Mouse (Mus musculus) liver, embryonic 13.5 days (tissue): ENCODE measurements around the gene CK137956. TPM values are rescaled to one million over a fixed set of nuclear protein-coding genes. Genes with fewer than 3 reads are reported as not detected.

Source experiments
- ATAC-seq: fragments of 200-750 bp; cut with Nextera tagmentation; 2 replicates; pipeline ENCODE4 v1.8.0; 2017; ENCODE audit warnings: low read depth, mild to moderate bottlenecking, moderate number of reproducible peaks, moderate library complexity
- DNase-seq: peaks from one replicate; pipeline ENCODE4 v3.0.0; 2022
- H3K27ac ChIP-seq: fragments of 300-500 bp; sonication (generic); 2 replicates; pipeline ENCODE4 v1.5.1; 2015; ENCODE audit warnings: moderate library complexity, mild to moderate bottlenecking, inconsistent platforms
- H3K27me3 ChIP-seq: fragments of 300-500 bp; sonication (generic); 2 replicates; pipeline ENCODE4 v1.6.1; 2015; ENCODE audit warnings: mild to moderate bottlenecking, inconsistent platforms
- H3K36me3 ChIP-seq: fragments of 300-500 bp; sonication (generic); 2 replicates; pipeline ENCODE4 v1.6.1; 2015; ENCODE audit warnings: mild to moderate bottlenecking, inconsistent platforms
- H3K4me1 ChIP-seq: fragments of 300-500 bp; sonication (generic); replicated peaks from 2 replicates; pipeline ENCODE4 v1.6.1; 2015; ENCODE audit warnings: inconsistent platforms
- H3K4me2 ChIP-seq: fragments of 300-500 bp; sonication (generic); 2 replicates; pipeline ENCODE4 v1.6.1; 2015; ENCODE audit warnings: inconsistent platforms, mild to moderate bottlenecking, moderate library complexity
- H3K4me3 ChIP-seq: fragments of 300-500 bp; sonication (generic); replicated peaks from 2 replicates; pipeline ENCODE4 v1.5.1; 2015; ENCODE audit warnings: mild to moderate bottlenecking, inconsistent platforms
- H3K9ac ChIP-seq: fragments of 300-500 bp; sonication (generic); 2 replicates; pipeline ENCODE4 v1.6.1; 2015; ENCODE audit warnings: mild to moderate bottlenecking, inconsistent platforms
- H3K9me3 ChIP-seq: fragments of 300-500 bp; sonication (generic); replicated peaks from 2 replicates; pipeline ENCODE4 v1.6.1; 2016; ENCODE audit warnings: inconsistent platforms
- WGBS: fragments of 180-500 bp; shearing (Covaris S2); methylation state at CpG from one replicate; pipeline ENCODE4 v1.1.7; 2015; ENCODE audit not compliant: insufficient replicate concordance; 5-methylcytosine and 5-hydroxymethylcytosine counted together
- polyA plus RNA-seq: library from polyadenylated mRNA; unstranded; fragments of >200 nt; fragmentation: Nextera tagmentation; extraction: Ambion mirVana; gene quantifications from 2 replicates; pipeline ENCODE4 v1.2.1, GENCODE M21; 2015

CK137956 gene
- polyA plus RNA-seq, 1 experiment from 2014 or later = not detected

DNA sequence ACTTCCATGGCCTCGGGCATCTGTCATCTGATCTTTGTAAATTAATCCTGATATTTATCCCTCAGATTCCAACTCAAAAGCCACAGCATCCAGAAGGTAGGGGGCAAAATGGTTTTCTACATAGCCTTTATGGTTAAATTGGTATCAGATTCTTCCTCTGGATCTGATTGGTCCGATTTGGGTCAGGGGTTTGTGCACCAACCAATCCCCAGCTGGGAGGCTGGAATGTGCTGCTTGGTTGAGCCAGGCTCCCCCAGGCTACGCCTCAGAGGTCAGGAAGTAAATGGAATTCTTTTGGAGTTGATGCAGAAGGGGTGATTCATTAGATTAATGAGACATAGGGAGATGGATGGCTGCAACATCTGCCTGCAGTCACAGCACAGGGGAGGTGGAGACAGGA, 66.8 kb downstream of the CK137956 start:
- no peak for ATAC-seq
- DNase-seq = no peak
- 35% methylated on average over 3 of the region's 3 CpGs for WGBS

DNA sequence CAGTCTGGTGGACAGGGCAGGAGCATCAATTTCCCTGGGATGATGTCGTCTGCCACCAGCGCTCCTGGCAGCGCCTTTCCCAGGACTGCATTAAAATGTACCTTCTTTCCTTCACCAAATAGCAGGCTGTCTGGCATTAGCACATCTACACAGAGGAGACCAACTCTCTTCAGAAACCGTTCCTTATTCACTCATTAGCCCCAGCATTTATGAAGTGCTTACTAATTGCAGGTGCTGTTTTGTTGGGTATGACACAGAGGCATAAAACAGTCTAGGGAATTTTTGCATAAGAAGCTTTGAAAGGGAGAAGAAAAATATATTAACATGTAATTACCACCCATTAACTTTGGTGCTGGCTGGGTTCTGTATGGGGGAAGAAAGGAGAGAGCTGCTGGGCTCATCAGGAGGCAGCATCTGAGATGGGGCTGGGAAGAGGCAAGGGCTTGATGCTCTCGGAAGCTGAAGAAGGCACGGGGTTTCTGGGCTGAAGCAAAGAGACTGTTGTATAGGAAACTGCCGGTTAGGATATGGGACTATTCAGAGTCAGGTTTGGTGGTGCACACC, 69.8 kb downstream of the CK137956 start:
- no peaks in the 10 kb centered on the region for H3K4me1 ChIP-seq
- WGBS = 62% methylated on average over 7 of the region's 7 CpGs
- H3K27ac ChIP-seq = no peak overlapping the region
- H3K4me3 ChIP-seq = no peak overlapping the region
- no peaks in the 10 kb centered on the region for H3K27me3 ChIP-seq
- H3K9ac ChIP-seq = no peak overlapping the region
- no peaks in the 10 kb centered on the region for H3K36me3 ChIP-seq
- DNase-seq (no peak), ATAC-seq (no peak)
- no peaks in the 10 kb centered on the region for H3K9me3 ChIP-seq
- no peak overlapping the region for H3K4me2 ChIP-seq

More for the DNA sequence above, 66.8 kb downstream of the CK137956 start:
- Histone ChIP-seq H3K4me2 (no peak overlapping the region), H3K4me3 (no peak overlapping the region), H3K9me3 (no peaks in the 10 kb centered on the region), H3K4me1 (no peaks in the 10 kb centered on the region), H3K27ac (no peak overlapping the region), H3K9ac (no peak overlapping the region), H3K36me3 (no peaks in the 10 kb centered on the region), H3K27me3 (no peaks in the 10 kb centered on the region)

- H3K27ac ChIP-seq = no peak overlapping the region
- H3K36me3 ChIP-seq = no peaks in the 10 kb centered on the region
- H3K27me3 ChIP-seq = no peaks in the 10 kb centered on the region
- DNase-seq = no peak
- no peak for ATAC-seq
- H3K4me2 ChIP-seq = no peak overlapping the region
- 60% methylated on average over 7 of the region's 7 CpGs for WGBS
- peaks cover 13% of the 10 kb centered on the region; the same call in 1 of the 2 replicates for H3K9me3 ChIP-seq
- no peak overlapping the region for H3K9ac ChIP-seq
- H3K4me1 ChIP-seq = no peaks in the 10 kb centered on the region
- no peak overlapping the region for H3K4me3 ChIP-seq
These were observed 81.7 kb downstream of the CK137956 start for GRCm38 (mm10) chr4:127889071-127889470.

GRCm38 (mm10) chr4:127878966-127879365, 91.8 kb downstream of the CK137956 start:
- ATAC-seq = no peak

More at GRCm38 (mm10) chr4:127878966-127879365, 91.8 kb downstream of the CK137956 start:
- no peaks in the 10 kb centered on the region for H3K36me3 ChIP-seq
- no peak overlapping the region for H3K27ac ChIP-seq
- H3K9ac ChIP-seq = no peak overlapping the region
- no peak overlapping the region for H3K4me3 ChIP-seq
- WGBS = 86% methylated on average over 8 of the region's 8 CpGs
- no peak overlapping the region for H3K4me2 ChIP-seq
- no peak for DNase-seq
- H3K9me3 ChIP-seq = peaks cover 8% of the 10 kb centered on the region; the same call in 1 of the 2 replicates
- H3K4me1 ChIP-seq = no peaks in the 10 kb centered on the region
- H3K27me3 ChIP-seq = no peaks in the 10 kb centered on the region

Other genes with a start within 250 kb of the CK137956 start
- 0.02 TPM in 1 of 2 replicates, not detected in the other for gene Csmd2, start 16.9 kb upstream of the CK137956 start, polyA plus RNA-seq